Mouse (Mus musculus) myocyte (in vitro differentiated cells): ENCODE measurements around the gene Gm20388.

ENCODE experiments used
- CEBPB ChIP-seq: IDR thresholded peaks from 2 replicates; pipeline ENCODE4 v1.6.1; 2011; ENCODE audit warnings: mild to moderate bottlenecking, moderate library complexity; ENCODE audit not compliant: poor library complexity, insufficient read depth, severe bottlenecking
- MYOG ChIP-seq, 3 experiments: IDR thresholded peaks; one replicate each; pipeline ENCODE4 v1.6.1; 2011; ENCODE audit warnings: control low read depth in 2 of 3, low read depth in 2 of 3, mild to moderate bottlenecking in 2 of 3; ENCODE audit not compliant: insufficient read length in 2 of 3, control insufficient read depth in 1 of 3, insufficient read depth in 1 of 3
- POLR2A ChIP-seq: IDR thresholded peaks from one replicate; pipeline ENCODE4 v1.6.1; 2011; ENCODE audit warnings: low read depth, mild to moderate bottlenecking, control low read depth, moderate library complexity; ENCODE audit not compliant: insufficient read length
- POLR2AphosphoS2 ChIP-seq: IDR thresholded peaks from one replicate; pipeline ENCODE4 v1.6.1; 2011; ENCODE audit warnings: low read depth, control low read depth; ENCODE audit not compliant: insufficient read length
- TCF12 ChIP-seq: IDR thresholded peaks from one replicate; pipeline ENCODE4 v1.6.1; 2011; ENCODE audit warnings: mild to moderate bottlenecking, control low read depth; ENCODE audit not compliant: poor library complexity, insufficient read depth, severe bottlenecking
- TCF3 ChIP-seq: IDR thresholded peaks from one replicate; pipeline ENCODE4 v1.6.1; 2011; ENCODE audit warnings: low read depth, control low read depth; ENCODE audit not compliant: insufficient read length

GRCm38 (mm10) chr8:121374777-121375176 is 1464.1 kb downstream of the Gm20388 start:
- no peak for TF ChIP-seq CEBPB
- no peak for TF ChIP-seq POLR2AphosphoS2
- TF ChIP-seq POLR2A: no peak
- peak in 2 of 3 experiments; percentile 10 to 43 for TF ChIP-seq MYOG (IDR thresholded peaks at IDR 0.05; ENCODE audit: control insufficient read depth in 1 of 3, insufficient read depth in 1 of 3, insufficient read length in 2 of 3, low read depth in 2 of 3)
- no peak for TF ChIP-seq TCF3
- TF ChIP-seq TCF12: no peak
